Mouse (Mus musculus) heart, embryonic 11.5 days (tissue): ENCODE measurements around the gene Rgp1. TPM values are rescaled to one million over a fixed set of nuclear protein-coding genes. Genes with fewer than 3 reads are reported as not detected.

Source experiments
- ATAC-seq: fragments of 200-750 bp; cut with Nextera tagmentation; replicated peaks from 2 replicates; pipeline ENCODE4 v1.8.0; 2017; ENCODE audit warnings: moderate library complexity; ENCODE audit not compliant: insufficient number of reproducible peaks, low FRiP score, low TSS enrichment
- H3K27ac ChIP-seq: fragments of 300-500 bp; sonication (generic); 2 replicates; pipeline ENCODE4 v1.5.1; 2014; ENCODE audit warnings: mild to moderate bottlenecking, low read depth, low read length
- H3K27me3 ChIP-seq: fragments of 300-500 bp; sonication (generic); 2 replicates; pipeline ENCODE4 v1.6.1; 2014; ENCODE audit warnings: mild to moderate bottlenecking, low read length, mixed read lengths; ENCODE audit not compliant: control insufficient read depth, insufficient read depth
- H3K36me3 ChIP-seq: fragments of 300-500 bp; sonication (generic); 2 replicates; pipeline ENCODE4 v1.6.1; 2014; ENCODE audit warnings: mild to moderate bottlenecking, low read length, moderate library complexity, mixed read lengths; ENCODE audit not compliant: control insufficient read depth, insufficient read depth
- H3K4me1 ChIP-seq: fragments of 300-500 bp; sonication (generic); 2 replicates; pipeline ENCODE4 v1.6.1; 2014; ENCODE audit warnings: low read length; ENCODE audit not compliant: control insufficient read depth, insufficient read depth
- H3K4me2 ChIP-seq: fragments of 300-500 bp; sonication (generic); 2 replicates; pipeline ENCODE4 v1.6.1; 2014; ENCODE audit warnings: mild to moderate bottlenecking, moderate library complexity
- H3K4me3 ChIP-seq: fragments of 300-500 bp; sonication (generic); 2 replicates; pipeline ENCODE4 v1.5.1; 2014; ENCODE audit warnings: low read depth, low read length
- H3K9ac ChIP-seq: fragments of 300-500 bp; sonication (generic); 2 replicates; pipeline ENCODE4 v1.6.1; 2014; ENCODE audit warnings: mild to moderate bottlenecking, low read depth, low read length, moderate library complexity
- H3K9me3 ChIP-seq: fragments of 300-500 bp; sonication (generic); replicated peaks from 2 replicates; pipeline ENCODE4 v1.6.1; 2016; ENCODE audit warnings: low read length; ENCODE audit not compliant: control insufficient read depth
- WGBS: fragments of 180-500 bp; shearing (Covaris S2); extraction: QIAGEN DNeasy Blood & Tissue Kit; methylation state at CpG from one replicate; pipeline ENCODE4 v1.1.7; 2014; ENCODE audit not compliant: insufficient replicate concordance; 5-methylcytosine and 5-hydroxymethylcytosine counted together
- polyA plus RNA-seq: library from polyadenylated mRNA; unstranded; fragments of >200 nt; fragmentation: Nextera tagmentation; extraction: Ambion mirVana; gene quantifications from 2 replicates; pipeline ENCODE4 v1.2.1, GENCODE M21; 2014

Rgp1 gene
- polyA plus RNA-seq, 1 experiment from 2014 or later: 32.5 TPM

GRCm38 (mm10) chr4:43567140-43567539, 11.4 kb upstream of the Rgp1 start:
- Histone ChIP-seq H3K4me1 (peaks cover 11% of the 10 kb centered on the region), H3K9me3 (no peaks in the 10 kb centered on the region), H3K4me2 (no peak overlapping the region), H3K27ac (no peak overlapping the region), H3K9ac (no peak overlapping the region), H3K27me3 (no peaks in the 10 kb centered on the region), H3K36me3 (peaks cover 45% of the 10 kb centered on the region), H3K4me3 (no peak overlapping the region)
- ATAC-seq: no peak
- 93% methylated on average over 9 of the region's 9 CpGs for WGBS

- Histone ChIP-seq H3K4me1 (peaks cover 3% of the 10 kb centered on the region), H3K27me3 (no peaks in the 10 kb centered on the region), H3K4me2 (no peak overlapping the region), H3K9me3 (no peaks in the 10 kb centered on the region), H3K36me3 (peaks cover 45% of the 10 kb centered on the region), H3K9ac (no peak overlapping the region), H3K4me3 (no peak overlapping the region), H3K27ac (no peak overlapping the region)
- WGBS: 75% methylated on average over 6 of the region's 6 CpGs
- no peak for ATAC-seq
Measured at GRCm38 (mm10) chr4:43571395-43572045, 7.0 kb upstream of the Rgp1 start.

GRCm38 (mm10) chr4:43573561-43573960, 5.0 kb upstream of the Rgp1 start:
- WGBS: 85% methylated on average over 4 of the region's 4 CpGs

GRCm38 (mm10) chr4:43575356-43575755, 3.2 kb upstream of the Rgp1 start:
- Histone ChIP-seq H3K4me3 (no peak overlapping the region), H3K9ac (no peak overlapping the region), H3K27me3 (no peaks in the 10 kb centered on the region), H3K4me1 (peaks cover 19% of the 10 kb centered on the region), H3K27ac (no peak overlapping the region), H3K4me2 (no peak overlapping the region), H3K9me3 (no peaks in the 10 kb centered on the region), H3K36me3 (peaks cover 13% of the 10 kb centered on the region; the same call in 1 of the 2 replicates)
- no peak for ATAC-seq
- 77% methylated on average over 2 of the region's 2 CpGs for WGBS

More at GRCm38 (mm10) chr4:43573561-43573960, 5.0 kb upstream of the Rgp1 start:
- Histone ChIP-seq H3K4me2 (no peak overlapping the region), H3K27ac (no peak overlapping the region), H3K4me3 (no peak overlapping the region), H3K9me3 (no peaks in the 10 kb centered on the region), H3K9ac (no peak overlapping the region), H3K36me3 (peaks cover 28% of the 10 kb centered on the region), H3K4me1 (peaks cover 12% of the 10 kb centered on the region), H3K27me3 (no peaks in the 10 kb centered on the region)
- no peak for ATAC-seq

GRCm38 (mm10) chr4:43577237-43577881, 1.2 kb upstream of the Rgp1 start:
- no peaks in the 10 kb centered on the region for H3K9me3 ChIP-seq
- peak overlapping the region; percentile 75 for H3K4me3 ChIP-seq
- 35% methylated on average over 8 of the region's 8 CpGs for WGBS
- ATAC-seq: no peak
- H3K36me3 ChIP-seq: peaks cover 11% of the 10 kb centered on the region
- H3K4me1 ChIP-seq: peaks cover 19% of the 10 kb centered on the region
- H3K27me3 ChIP-seq: no peaks in the 10 kb centered on the region
- peak overlapping the region; percentile 93 for H3K4me2 ChIP-seq
- H3K27ac ChIP-seq: no peak overlapping the region
- H3K9ac ChIP-seq: peak overlapping the region; percentile 80

- peak overlapping the region; percentile 80 for H3K27ac ChIP-seq
- 3% methylated on average over 10 of the region's 10 CpGs for WGBS
- no peaks in the 10 kb centered on the region for H3K9me3 ChIP-seq
- H3K36me3 ChIP-seq: peaks cover 14% of the 10 kb centered on the region
- peak overlapping the region; percentile 93 for H3K4me2 ChIP-seq
- peak overlapping the region; percentile 75 for H3K4me3 ChIP-seq
- no peak for ATAC-seq
- H3K27me3 ChIP-seq: no peaks in the 10 kb centered on the region
- peaks cover 19% of the 10 kb centered on the region for H3K4me1 ChIP-seq
- peak overlapping the region; percentile 80 for H3K9ac ChIP-seq
Measured at GRCm38 (mm10) chr4:43579256-43579655, 741 bp downstream of the Rgp1 start.

- Histone ChIP-seq H3K27me3 (no peaks in the 10 kb centered on the region), H3K27ac (no peak overlapping the region), H3K9ac (peak overlapping the region; percentile 80), H3K9me3 (no peaks in the 10 kb centered on the region), H3K4me1 (peaks cover 19% of the 10 kb centered on the region), H3K36me3 (peaks cover 14% of the 10 kb centered on the region), H3K4me3 (peak overlapping the region; percentile 75), H3K4me2 (peak overlapping the region; percentile 93)
- ATAC-seq: no peak
- WGBS: 84% methylated on average over 6 of the region's 6 CpGs
Measured at GRCm38 (mm10) chr4:43579731-43580130, 1.2 kb downstream of the Rgp1 start.

GRCm38 (mm10) chr4:43580721-43581120, 2.2 kb downstream of the Rgp1 start:
- peaks cover 20% of the 10 kb centered on the region for H3K4me1 ChIP-seq
- no peak overlapping the region for H3K4me3 ChIP-seq
- peaks cover 14% of the 10 kb centered on the region for H3K36me3 ChIP-seq
- no peak overlapping the region for H3K27ac ChIP-seq
- no peak for ATAC-seq
- H3K27me3 ChIP-seq: no peaks in the 10 kb centered on the region
- H3K4me2 ChIP-seq: no peak overlapping the region
- 96% methylated on average over 5 of the region's 5 CpGs for WGBS
- no peak overlapping the region for H3K9ac ChIP-seq
- H3K9me3 ChIP-seq: no peaks in the 10 kb centered on the region

GRCm38 (mm10) chr4:43581381-43581780, 2.9 kb downstream of the Rgp1 start:
- no peaks in the 10 kb centered on the region for H3K27me3 ChIP-seq
- no peak overlapping the region for H3K4me3 ChIP-seq
- peaks cover 20% of the 10 kb centered on the region for H3K4me1 ChIP-seq
- 94% methylated on average over 12 of the region's 12 CpGs for WGBS
- no peak overlapping the region for H3K9ac ChIP-seq
- H3K36me3 ChIP-seq: peaks cover 14% of the 10 kb centered on the region
- no peak for ATAC-seq
- no peak overlapping the region for H3K4me2 ChIP-seq
- H3K9me3 ChIP-seq: no peaks in the 10 kb centered on the region
- no peak overlapping the region for H3K27ac ChIP-seq
